Mouse (Mus musculus): ENCODE results near the gene Paqr9. TPM values are rescaled to one million over a fixed set of nuclear protein-coding genes. Genes with fewer than 3 reads are reported as not detected.
"Not testable (repeated sequence)": the region's sequence is repeated elsewhere in the genome, so short reads cannot be mapped to it uniquely, and the experiment has no call there.

Paqr9 gene
- polyA plus RNA-seq, 2 experiments: 0.08 to 0.33 TPM

DNA sequence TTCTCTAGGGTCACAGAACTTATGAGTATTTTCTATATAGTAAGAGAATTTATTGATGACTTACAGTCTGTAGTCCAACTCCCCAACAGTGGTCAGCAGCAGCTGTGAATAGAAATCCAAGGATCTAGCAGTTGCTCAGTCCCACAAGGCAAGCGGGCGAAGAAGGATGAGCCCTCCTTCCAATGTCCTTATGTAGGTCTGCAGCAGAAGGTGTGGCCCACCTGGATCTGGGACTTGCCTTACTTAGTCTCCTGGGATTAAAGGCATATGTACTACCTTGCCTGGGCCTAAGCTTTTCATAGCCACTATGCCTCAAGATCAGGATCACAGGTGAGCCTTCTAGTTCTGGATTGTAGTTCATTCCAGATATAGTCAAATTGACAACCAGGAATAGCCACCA lies 45.7 kb upstream of the Paqr9 start:
- WGBS: 87% methylated on average over 2 of the region's 2 CpGs

DNA sequence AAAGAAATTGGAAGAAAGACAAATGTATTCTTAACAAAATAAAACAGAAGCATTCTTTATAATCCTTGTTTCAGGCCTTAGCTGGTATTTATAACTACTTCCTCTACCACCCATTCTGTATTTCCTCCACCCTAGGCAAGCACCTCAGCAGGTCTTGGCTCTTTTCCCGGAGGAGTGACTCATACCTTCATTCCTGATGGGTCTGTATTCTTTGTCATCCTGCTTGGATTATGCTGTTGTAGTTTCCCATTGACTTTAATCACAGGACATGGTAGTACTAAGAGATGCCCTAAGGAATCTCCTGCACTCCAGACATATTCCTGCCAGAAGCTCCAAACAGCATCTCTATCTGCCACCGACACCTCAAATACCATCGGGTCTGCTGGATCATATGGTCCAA lies 45.1 kb upstream of the Paqr9 start:
- not testable (repeated sequence) for H3K4me3 ChIP-seq (replicated peaks; ENCODE audit: low read length); DNase-seq (ENCODE audit: low spot score); H3K36me3 ChIP-seq (ENCODE audit: control insufficient read depth, insufficient read depth, low read length); H3K27me3 ChIP-seq (ENCODE audit: control insufficient read depth, insufficient read depth, low read length); H3K4me2 ChIP-seq (replicated peaks; ENCODE audit: low read depth, low read length, severe bottlenecking); H3K27ac ChIP-seq (replicated peaks; ENCODE audit: low read depth, low read length); H3K9me3 ChIP-seq (ENCODE audit: control insufficient read depth, low read length); H3K9ac ChIP-seq (ENCODE audit: low read depth, low read length, severe bottlenecking); ATAC-seq (ENCODE audit: low FRiP score, low read depth)
- peaks cover 13% of the 10 kb centered on the region for H3K4me1 ChIP-seq (ENCODE audit: control insufficient read depth, insufficient read depth, low read length)
- 91% methylated on average over 3 of the region's 3 CpGs for WGBS

More for the DNA sequence above, 45.7 kb upstream of the Paqr9 start:
- H3K4me1 ChIP-seq (ENCODE audit: control insufficient read depth, insufficient read depth, low read length): peaks cover 13% of the 10 kb centered on the region
- no peak overlapping the region for H3K27ac ChIP-seq (replicated peaks; ENCODE audit: low read depth, low read length)
- H3K9ac ChIP-seq (ENCODE audit: low read depth, low read length, severe bottlenecking): no peak overlapping the region
- no peaks in the 10 kb centered on the region for H3K36me3 ChIP-seq (ENCODE audit: control insufficient read depth, insufficient read depth, low read length)
- no peak for TF ChIP-seq POLR2A (IDR thresholded peaks at IDR 0.05; ENCODE audit: borderline replicate concordance, extremely low read depth, insufficient read depth, insufficient read length)
- H3K4me3 ChIP-seq (replicated peaks; ENCODE audit: low read length): no peak overlapping the region
- ATAC-seq (ENCODE audit: low FRiP score, low read depth): no peak
- no peaks in the 10 kb centered on the region for H3K9me3 ChIP-seq (ENCODE audit: control insufficient read depth, low read length)
- H3K27me3 ChIP-seq (ENCODE audit: control insufficient read depth, insufficient read depth, low read length): no peaks in the 10 kb centered on the region
- no peak overlapping the region for H3K4me2 ChIP-seq (replicated peaks; ENCODE audit: low read depth, low read length, severe bottlenecking)
- DNase-seq (ENCODE audit: low spot score): no peak

DNA sequence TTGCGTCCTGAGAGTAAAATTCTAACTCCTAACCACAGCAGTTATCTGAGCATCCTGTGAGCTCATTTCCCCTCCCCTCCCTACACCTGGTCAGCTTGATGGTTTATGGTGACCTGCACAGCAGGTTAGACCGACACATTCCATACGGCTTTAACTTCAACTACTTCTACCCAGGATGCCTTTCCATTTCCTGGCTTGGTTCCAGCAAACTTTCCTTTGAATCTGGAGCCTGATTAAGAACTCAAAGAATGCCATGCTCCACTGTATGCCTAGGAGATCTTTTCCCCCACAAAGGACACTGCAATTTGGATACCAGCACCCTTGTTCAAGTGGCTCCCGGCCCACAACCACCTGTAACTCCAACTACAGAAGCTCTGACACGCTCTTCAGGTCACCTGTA lies 38.9 kb upstream of the Paqr9 start:
- H3K36me3 ChIP-seq (ENCODE audit: control insufficient read depth, insufficient read depth, low read length): no peaks in the 10 kb centered on the region
- no peak overlapping the region for H3K4me2 ChIP-seq (replicated peaks; ENCODE audit: low read depth, low read length, severe bottlenecking)
- TF ChIP-seq POLR2A (IDR thresholded peaks at IDR 0.05; ENCODE audit: borderline replicate concordance, extremely low read depth, insufficient read depth, insufficient read length): no peak
- no peak overlapping the region for H3K9ac ChIP-seq (ENCODE audit: low read depth, low read length, severe bottlenecking)
- no peak overlapping the region for H3K4me3 ChIP-seq (replicated peaks; ENCODE audit: low read length)
- DNase-seq (ENCODE audit: low spot score): no peak
- 78% methylated on average over 5 of the region's 5 CpGs for WGBS
- H3K4me1 ChIP-seq (ENCODE audit: control insufficient read depth, insufficient read depth, low read length): no peaks in the 10 kb centered on the region
- ATAC-seq (ENCODE audit: low FRiP score, low read depth): no peak
- no peaks in the 10 kb centered on the region for H3K9me3 ChIP-seq (ENCODE audit: control insufficient read depth, low read length)
- H3K27me3 ChIP-seq (ENCODE audit: control insufficient read depth, insufficient read depth, low read length): no peaks in the 10 kb centered on the region
- no peak overlapping the region for H3K27ac ChIP-seq (replicated peaks; ENCODE audit: low read depth, low read length)

DNA sequence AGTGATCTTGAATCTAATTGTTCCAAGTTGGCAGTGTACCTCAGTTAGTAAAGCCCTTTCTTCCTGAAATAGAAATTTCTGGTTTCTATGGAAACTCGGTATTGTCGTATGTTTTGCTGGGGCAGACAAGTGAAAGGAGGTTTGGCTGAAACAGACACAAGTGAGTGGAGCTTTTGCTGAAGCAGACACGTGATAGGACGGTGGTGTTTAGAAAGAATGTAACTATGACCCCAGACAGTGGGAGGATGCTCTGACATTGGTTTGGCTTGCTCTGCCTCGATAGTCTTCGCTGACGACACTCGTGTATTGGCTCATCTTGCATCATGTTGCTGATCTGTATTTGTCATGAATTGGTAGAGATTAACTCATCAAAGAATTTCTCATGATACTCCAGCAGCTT lies 38.4 kb upstream of the Paqr9 start:
- Histone ChIP-seq H3K4me1 (ENCODE audit: control insufficient read depth, insufficient read depth, low read length) (no peaks in the 10 kb centered on the region), H3K4me2 (replicated peaks; ENCODE audit: low read depth, low read length, severe bottlenecking) (no peak overlapping the region), H3K9me3 (ENCODE audit: control insufficient read depth, low read length) (no peaks in the 10 kb centered on the region), H3K9ac (ENCODE audit: low read depth, low read length, severe bottlenecking) (no peak overlapping the region), H3K4me3 (replicated peaks; ENCODE audit: low read length) (no peak overlapping the region), H3K27me3 (ENCODE audit: control insufficient read depth, insufficient read depth, low read length) (no peaks in the 10 kb centered on the region), H3K36me3 (ENCODE audit: control insufficient read depth, insufficient read depth, low read length) (no peaks in the 10 kb centered on the region), H3K27ac (replicated peaks; ENCODE audit: low read depth, low read length) (no peak overlapping the region)
- DNase-seq (ENCODE audit: low spot score) (no peak), ATAC-seq (ENCODE audit: low FRiP score, low read depth) (no peak)
- no peak for TF ChIP-seq POLR2A (IDR thresholded peaks at IDR 0.05; ENCODE audit: borderline replicate concordance, extremely low read depth, insufficient read depth, insufficient read length)
- WGBS: 88% methylated on average over 8 of the region's 8 CpGs

DNA sequence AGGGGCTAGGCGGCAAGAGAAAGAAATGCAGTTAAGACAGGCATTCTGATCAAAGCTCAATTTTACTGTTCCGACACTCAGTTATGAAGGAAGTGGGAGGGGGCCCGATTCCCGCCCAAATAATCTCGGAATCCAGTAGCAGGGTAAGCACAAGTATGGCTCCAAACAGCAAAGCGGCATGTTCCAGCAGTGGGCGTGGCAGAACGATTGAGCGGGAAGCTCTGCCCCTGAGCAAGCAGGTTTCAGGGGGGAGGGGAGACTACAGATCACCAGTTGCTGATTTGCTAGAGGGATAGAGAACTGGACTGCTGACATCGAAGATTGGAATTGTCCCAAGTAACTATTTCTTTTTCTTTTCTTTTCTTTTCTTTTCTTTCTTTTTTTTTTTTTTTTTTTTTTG lies 37.9 kb upstream of the Paqr9 start:
- Histone ChIP-seq H3K4me1 (ENCODE audit: control insufficient read depth, insufficient read depth, low read length) (no peaks in the 10 kb centered on the region), H3K27ac (replicated peaks; ENCODE audit: low read depth, low read length) (no peak overlapping the region), H3K36me3 (ENCODE audit: control insufficient read depth, insufficient read depth, low read length) (no peaks in the 10 kb centered on the region), H3K4me2 (replicated peaks; ENCODE audit: low read depth, low read length, severe bottlenecking) (no peak overlapping the region), H3K27me3 (ENCODE audit: control insufficient read depth, insufficient read depth, low read length) (no peaks in the 10 kb centered on the region), H3K9me3 (ENCODE audit: control insufficient read depth, low read length) (no peaks in the 10 kb centered on the region), H3K9ac (ENCODE audit: low read depth, low read length, severe bottlenecking) (no peak overlapping the region), H3K4me3 (replicated peaks; ENCODE audit: low read length) (no peak overlapping the region)
- ATAC-seq (ENCODE audit: low FRiP score, low read depth) (no peak), DNase-seq (ENCODE audit: low spot score) (no peak)
- 36% methylated on average over 10 of the region's 10 CpGs for WGBS
- no peak for TF ChIP-seq POLR2A (IDR thresholded peaks at IDR 0.05; ENCODE audit: borderline replicate concordance, extremely low read depth, insufficient read depth, insufficient read length)

DNA sequence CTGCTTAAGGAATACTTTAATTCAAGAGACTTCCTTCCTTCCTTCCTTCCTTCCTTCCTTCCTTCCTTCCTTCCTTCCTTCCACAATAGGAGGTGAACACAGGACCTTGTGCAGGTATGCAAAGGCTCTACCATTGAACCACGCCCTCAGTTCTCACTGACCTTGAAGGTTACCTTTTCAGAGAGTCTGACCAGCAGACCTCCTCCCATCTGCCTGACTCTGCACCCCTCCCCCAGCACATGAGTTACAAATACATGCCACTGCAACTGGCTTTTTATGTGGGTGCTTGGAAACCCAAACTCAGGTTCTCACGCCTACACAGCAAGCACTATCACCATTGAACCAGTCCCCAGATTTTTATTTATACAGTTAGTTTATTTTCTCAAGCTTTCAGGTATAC lies 36.9 kb upstream of the Paqr9 start:
- 89% methylated on average over 2 of the region's 2 CpGs for WGBS
- Histone ChIP-seq H3K4me2 (replicated peaks; ENCODE audit: low read depth, low read length, severe bottlenecking) (no peak overlapping the region), H3K27ac (replicated peaks; ENCODE audit: low read depth, low read length) (no peak overlapping the region), H3K9ac (ENCODE audit: low read depth, low read length, severe bottlenecking) (no peak overlapping the region), H3K9me3 (ENCODE audit: control insufficient read depth, low read length) (no peaks in the 10 kb centered on the region), H3K27me3 (ENCODE audit: control insufficient read depth, insufficient read depth, low read length) (no peaks in the 10 kb centered on the region), H3K4me3 (replicated peaks; ENCODE audit: low read length) (no peak overlapping the region), H3K4me1 (ENCODE audit: control insufficient read depth, insufficient read depth, low read length) (no peaks in the 10 kb centered on the region), H3K36me3 (ENCODE audit: control insufficient read depth, insufficient read depth, low read length) (no peaks in the 10 kb centered on the region)
- ATAC-seq (ENCODE audit: low FRiP score, low read depth) (no peak), DNase-seq (ENCODE audit: low spot score) (no peak)
- no peak for TF ChIP-seq POLR2A (IDR thresholded peaks at IDR 0.05; ENCODE audit: borderline replicate concordance, extremely low read depth, insufficient read depth, insufficient read length)
